Mouse (Mus musculus) urinary bladder, postnatal 14 days (tissue): ENCODE results near the gene Med24.
"Not testable (repeated sequence)": the region's sequence is repeated elsewhere in the genome, so short reads cannot be mapped to it uniquely, and the experiment has no call there.

ENCODE experiments used
- DNase-seq: peaks from one replicate; pipeline ENCODE4 v3.0.0; 2021; ENCODE audit warnings: low spot score

Gene Med24

DNA sequence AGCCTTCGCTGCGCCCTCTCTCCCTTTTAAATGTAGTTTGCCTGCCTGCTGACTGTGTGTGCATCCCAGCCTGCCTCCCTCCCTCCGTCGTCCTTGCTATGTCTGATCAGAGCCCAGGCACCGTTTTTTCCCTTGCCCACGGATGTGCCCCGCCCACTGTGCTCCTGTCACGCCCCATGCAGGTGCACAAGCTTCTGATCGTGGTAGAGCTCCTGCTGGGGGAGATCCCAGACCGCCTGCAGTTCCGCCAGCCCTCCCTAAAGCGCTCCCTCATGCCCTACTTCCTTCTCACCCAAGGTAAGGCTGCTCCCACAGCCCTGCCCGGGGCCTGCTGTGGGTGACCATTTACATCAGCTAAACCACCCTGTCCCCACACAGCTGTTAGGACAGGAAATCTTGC is 36.0 kb downstream of the Med24 start:
- DNase-seq = no peak

GRCm38 (mm10) chr11:98688009-98688408 is 41.2 kb downstream of the Med24 start:
- DNase-seq = no peak

DNA sequence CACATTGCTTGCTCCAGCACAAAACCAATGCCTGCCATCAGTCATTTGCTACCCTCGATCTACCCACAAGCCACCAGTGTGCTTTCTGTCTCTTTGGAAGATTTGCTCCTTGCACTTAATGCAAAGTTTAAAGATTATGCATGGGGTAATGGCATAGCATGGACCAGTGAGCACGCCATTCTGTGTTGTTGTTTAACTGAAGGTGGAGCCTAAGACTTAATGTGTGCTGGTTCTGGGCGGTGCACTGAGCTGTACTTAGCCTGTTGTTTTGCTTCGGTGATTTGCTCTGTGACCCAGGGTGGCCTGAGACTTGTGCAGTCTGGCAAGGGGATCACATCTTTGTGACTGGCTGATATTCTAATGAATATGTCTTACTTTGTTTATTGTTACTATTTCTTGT is 42.3 kb downstream of the Med24 start:
- no peak for DNase-seq

DNA sequence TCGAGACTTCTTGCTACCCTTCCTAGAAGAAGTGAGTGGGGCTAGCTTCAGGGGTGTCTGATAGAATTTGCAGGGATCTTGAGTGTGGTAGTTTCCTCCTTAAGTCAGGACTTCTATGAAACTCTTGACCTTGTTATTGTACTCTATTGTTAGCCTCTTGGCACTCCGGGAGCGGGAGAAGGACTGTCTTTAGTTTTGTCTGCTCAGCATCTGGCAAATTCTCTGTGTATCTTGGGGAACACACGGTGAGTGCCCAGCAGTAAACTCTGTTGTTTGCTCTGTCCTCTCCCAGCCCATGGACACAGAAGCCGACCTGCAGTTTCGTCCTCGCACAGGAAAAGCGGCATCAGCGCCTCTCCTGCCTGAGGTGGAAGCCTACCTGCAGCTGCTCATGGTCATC is 43.6 kb downstream of the Med24 start:
- DNase-seq = no peak

- no peak for DNase-seq
Measured at GRCm38 (mm10) chr11:98682811-98683210, 46.4 kb downstream of the Med24 start.

DNA sequence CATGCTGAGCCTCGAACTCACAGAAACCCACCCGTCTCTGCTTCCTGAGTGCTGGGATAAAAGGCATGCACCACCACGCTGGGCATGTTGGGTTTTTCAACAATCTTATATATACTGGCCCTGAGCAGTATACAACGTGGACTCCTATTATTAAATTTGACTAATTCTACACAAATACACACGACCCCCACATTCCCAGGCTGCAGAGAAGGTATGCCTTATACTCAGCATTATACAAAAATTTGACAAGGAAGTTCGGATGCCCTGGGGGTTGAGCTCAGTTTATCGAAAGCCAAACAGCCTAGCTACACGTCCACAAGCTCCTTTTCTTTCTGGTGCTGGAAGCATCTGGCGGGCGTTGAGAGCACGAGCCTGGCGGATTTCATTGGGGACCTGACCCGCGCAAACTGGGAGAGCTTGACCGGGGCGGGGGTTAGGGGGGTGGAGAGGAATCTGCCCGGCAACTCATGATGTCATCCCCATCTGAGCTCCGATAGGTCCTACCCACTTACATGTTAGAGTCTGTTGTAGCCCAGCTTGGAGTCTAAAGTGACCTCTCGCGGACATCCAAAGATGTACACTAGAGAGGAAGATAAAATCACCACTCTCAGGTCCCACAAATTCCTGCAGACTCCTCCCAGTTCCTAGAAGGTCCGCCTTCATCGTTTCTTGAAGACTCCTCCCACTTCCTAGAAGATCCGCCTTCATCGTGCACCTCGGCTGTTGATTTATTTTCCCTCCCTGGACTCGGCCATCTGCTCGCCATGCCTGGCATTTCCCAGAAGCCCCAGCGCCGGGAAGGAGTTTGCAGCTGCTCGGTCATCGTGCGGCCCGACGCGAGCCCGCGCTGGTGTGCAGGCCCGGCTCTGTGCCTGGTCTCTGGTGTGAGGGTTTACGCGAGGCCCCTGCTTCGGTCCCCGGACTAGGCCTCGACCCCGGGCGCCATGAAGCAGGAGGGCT is 47.2 kb downstream of the Med24 start, which contains the start of gene Psmd3:
TSS of gene Psmd3 (plus strand) at position 769 of the 960 bp plus-strand sequence.
- peak; percentile 95 for DNase-seq

DNA sequence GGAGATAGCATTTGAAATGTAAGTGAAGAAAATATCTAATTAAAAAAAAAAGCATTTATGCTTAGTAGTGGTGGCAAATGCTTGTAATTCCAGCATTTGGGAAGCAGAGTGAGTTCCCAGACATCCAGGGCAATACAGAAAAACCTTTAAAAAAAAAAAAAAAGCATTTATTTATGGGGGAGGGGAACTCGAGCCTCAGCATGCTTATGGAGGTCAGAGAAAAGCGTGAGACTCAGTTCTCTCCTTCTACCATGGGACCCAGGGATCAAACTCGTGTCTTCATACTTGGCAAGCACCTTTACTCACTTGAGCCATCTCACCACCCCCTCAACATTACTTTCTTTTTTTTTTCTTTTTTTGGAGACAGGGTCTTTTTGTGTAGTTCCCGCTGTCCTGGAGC is 48.0 kb downstream of the Med24 start:
- DNase-seq = no peak

GRCm38 (mm10) chr11:98680595-98680994 is 48.6 kb downstream of the Med24 start:
- DNase-seq = not testable (repeated sequence)

DNA sequence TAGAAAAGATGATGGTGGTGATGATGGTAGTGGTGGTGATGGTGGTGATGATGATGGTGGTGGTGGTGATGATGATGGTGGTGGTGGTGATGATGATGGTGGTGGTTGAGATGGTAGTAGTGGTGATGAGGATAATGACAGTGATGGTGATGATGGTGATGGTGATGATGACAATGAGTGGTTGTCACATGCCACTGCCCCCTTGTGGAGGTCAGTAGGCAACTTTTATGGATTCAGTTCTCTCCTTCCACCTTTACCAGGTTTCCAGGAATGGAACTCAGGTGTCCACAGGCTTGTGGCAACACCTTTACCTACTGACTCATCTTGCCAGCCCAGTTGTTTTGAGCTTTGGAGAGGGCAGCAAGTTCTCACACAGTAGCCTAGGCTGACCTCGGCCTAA is 49.2 kb downstream of the Med24 start:
- DNase-seq = no peak

- DNase-seq = no peak
Measured at GRCm38 (mm10) chr11:98675829-98676363, 53.3 kb downstream of the Med24 start.

- peak; percentile 59 for DNase-seq
Measured at GRCm38 (mm10) chr11:98673136-98673535, 56.1 kb downstream of the Med24 start.

DNA sequence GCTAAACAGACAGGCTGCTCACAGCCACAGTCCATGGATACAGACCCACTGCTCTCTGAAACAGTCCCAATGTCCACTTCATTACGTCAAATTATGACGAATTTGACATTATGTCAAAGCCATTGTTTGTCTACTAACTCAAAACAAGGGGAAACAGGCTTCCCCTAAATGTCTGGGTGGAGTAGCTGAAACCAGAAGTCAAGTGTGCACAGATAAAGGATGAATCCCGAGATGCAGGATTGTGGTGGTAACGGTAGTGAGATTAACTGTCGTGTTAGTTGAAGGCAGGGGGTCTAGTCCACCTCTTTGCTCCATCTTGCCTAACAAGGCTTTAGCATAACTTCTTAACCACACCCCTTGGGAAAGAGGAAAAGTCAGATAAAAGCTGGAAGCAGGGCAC is 56.8 kb downstream of the Med24 start:
- DNase-seq = no peak

- DNase-seq = peak; percentile 54
Measured at GRCm38 (mm10) chr11:98671857-98672256, 57.4 kb downstream of the Med24 start.

GRCm38 (mm10) chr11:98671284-98671815 is 57.9 kb downstream of the Med24 start:
- DNase-seq = no peak

DNA sequence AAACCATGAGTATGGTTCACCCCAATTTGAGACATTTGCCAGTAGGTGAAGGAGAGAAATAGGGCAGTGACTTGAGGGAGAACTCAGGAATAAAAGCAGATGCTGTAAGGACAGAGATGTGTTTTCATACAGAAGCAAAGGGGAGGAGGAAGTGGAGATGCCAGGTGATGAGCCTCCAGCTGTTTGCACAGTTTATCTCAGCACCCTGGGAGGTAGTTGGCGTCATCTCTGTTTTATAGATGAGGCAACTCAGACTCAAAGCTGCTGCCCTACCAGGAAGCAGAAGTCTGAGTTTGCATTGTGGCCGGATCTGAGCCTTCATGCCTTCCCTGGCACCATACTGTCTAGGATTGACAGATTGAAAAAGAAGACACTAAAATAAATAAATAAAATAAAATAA is 60.3 kb downstream of the Med24 start:
- no peak for DNase-seq

DNA sequence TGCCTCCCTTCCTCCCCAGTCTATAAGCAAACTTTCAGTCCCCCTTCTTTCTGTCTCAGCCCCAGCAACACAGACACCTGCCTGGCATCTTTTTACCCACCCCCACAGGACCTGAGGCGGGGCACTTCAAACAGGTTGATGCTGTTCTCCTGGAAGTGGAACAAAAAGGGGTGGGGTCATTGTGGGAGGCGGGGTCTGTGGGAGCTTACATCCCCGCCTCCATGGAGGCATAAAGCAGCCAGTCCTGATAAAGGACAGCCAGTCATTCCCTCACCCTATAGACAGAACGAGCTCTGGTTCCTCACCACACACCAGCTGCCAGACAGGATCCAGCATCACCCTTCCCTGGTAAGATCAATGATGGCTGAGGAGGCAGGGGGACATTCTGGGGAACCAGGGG is 65.1 kb downstream of the Med24 start, which contains the start of gene Gsdma:
TSS of gene Gsdma (plus strand) at position 261 of the 400 bp plus-strand sequence.
- no peak for DNase-seq

GRCm38 (mm10) chr11:98660517-98660916 is 68.7 kb downstream of the Med24 start:
- DNase-seq = peak; percentile 36

- peak; percentile 44 for DNase-seq
Measured at GRCm38 (mm10) chr11:98655076-98655475, 74.2 kb downstream of the Med24 start.
